Mouse (Mus musculus) midbrain, embryonic 12.5 days (tissue): ENCODE results near the gene Tmem236. TPM values are rescaled to one million over a fixed set of nuclear protein-coding genes. Genes with fewer than 3 reads are reported as not detected.

Experiments used
- ATAC-seq: fragments of 200-750 bp; cut with Nextera tagmentation; 2 replicates; pipeline ENCODE4 v1.8.0; 2017; ENCODE audit warnings: low read depth, moderate TSS enrichment, moderate library complexity; ENCODE audit not compliant: low FRiP score
- H3K27ac ChIP-seq: fragments of 300-500 bp; sonication (generic); replicated peaks from 2 replicates; pipeline ENCODE4 v1.5.1; 2016; ENCODE audit warnings: mild to moderate bottlenecking
- H3K27me3 ChIP-seq: fragments of 300-500 bp; sonication (generic); 2 replicates; pipeline ENCODE4 v1.6.1; 2016; ENCODE audit warnings: mild to moderate bottlenecking
- H3K36me3 ChIP-seq: fragments of 300-500 bp; sonication (generic); 2 replicates; pipeline ENCODE4 v1.6.1; 2016
- H3K4me1 ChIP-seq: fragments of 300-500 bp; sonication (generic); 2 replicates; pipeline ENCODE4 v1.6.1; 2016
- H3K4me2 ChIP-seq: fragments of 300-500 bp; sonication (generic); replicated peaks from 2 replicates; pipeline ENCODE4 v1.6.1; 2016; ENCODE audit warnings: mild to moderate bottlenecking, moderate library complexity
- H3K4me3 ChIP-seq: fragments of 300-500 bp; sonication (generic); 2 replicates; pipeline ENCODE4 v1.5.1; 2016; ENCODE audit warnings: mild to moderate bottlenecking
- H3K9ac ChIP-seq: fragments of 300-500 bp; sonication (generic); replicated peaks from 2 replicates; pipeline ENCODE4 v1.6.1; 2016; ENCODE audit warnings: mild to moderate bottlenecking, moderate library complexity
- H3K9me3 ChIP-seq: fragments of 300-500 bp; sonication (generic); 2 replicates; pipeline ENCODE4 v1.6.1; 2016; ENCODE audit warnings: mild to moderate bottlenecking
- WGBS: fragments of 180-500 bp; shearing (Covaris S2); methylation state at CpG from one replicate; pipeline ENCODE4 v1.1.7; 2016; 5-methylcytosine and 5-hydroxymethylcytosine counted together
- polyA plus RNA-seq: library from polyadenylated mRNA; unstranded; fragments of >200 nt; fragmentation: Nextera tagmentation; extraction: Ambion mirVana; gene quantifications from 2 replicates; pipeline ENCODE4 v1.2.1, GENCODE M21; 2016

Tmem236 gene
- polyA plus RNA-seq, 1 experiment from 2014 or later: 0.05 TPM

- no peak overlapping the region for H3K4me3 ChIP-seq
- H3K27me3 ChIP-seq: no peaks in the 10 kb centered on the region
- H3K4me1 ChIP-seq: no peaks in the 10 kb centered on the region
- WGBS: 92% methylated on average over 1 of the region's 1 CpGs
- no peak overlapping the region for H3K27ac ChIP-seq
- no peak for ATAC-seq
- no peak overlapping the region for H3K9ac ChIP-seq
- no peak overlapping the region for H3K4me2 ChIP-seq
- no peaks in the 10 kb centered on the region for H3K36me3 ChIP-seq
- H3K9me3 ChIP-seq: no peaks in the 10 kb centered on the region
These were observed 58.6 kb downstream of the Tmem236 start for GRCm38 (mm10) chr2:14232897-14233296.

GRCm38 (mm10) chr2:14233983-14234382 is 59.7 kb downstream of the Tmem236 start:
- 86% methylated on average over 2 of the region's 2 CpGs for WGBS
- no peak overlapping the region for H3K27ac ChIP-seq
- H3K4me3 ChIP-seq: no peak overlapping the region
- no peak overlapping the region for H3K4me2 ChIP-seq
- ATAC-seq: no peak
- no peaks in the 10 kb centered on the region for H3K27me3 ChIP-seq
- no peaks in the 10 kb centered on the region for H3K9me3 ChIP-seq
- no peaks in the 10 kb centered on the region for H3K4me1 ChIP-seq
- no peaks in the 10 kb centered on the region for H3K36me3 ChIP-seq
- no peak overlapping the region for H3K9ac ChIP-seq

GRCm38 (mm10) chr2:14235319-14235718 is 61.0 kb downstream of the Tmem236 start:
- H3K4me3 ChIP-seq: no peak overlapping the region
- no peaks in the 10 kb centered on the region for H3K27me3 ChIP-seq
- no peak for ATAC-seq
- no peak overlapping the region for H3K4me2 ChIP-seq
- H3K27ac ChIP-seq: no peak overlapping the region
- H3K9me3 ChIP-seq: no peaks in the 10 kb centered on the region
- no peaks in the 10 kb centered on the region for H3K4me1 ChIP-seq
- no peaks in the 10 kb centered on the region for H3K36me3 ChIP-seq
- H3K9ac ChIP-seq: no peak overlapping the region
- 86% methylated on average over 5 of the region's 5 CpGs for WGBS

- Histone ChIP-seq H3K27ac (no peak overlapping the region), H3K4me2 (no peak overlapping the region), H3K27me3 (no peaks in the 10 kb centered on the region), H3K36me3 (no peaks in the 10 kb centered on the region), H3K4me3 (no peak overlapping the region), H3K9me3 (no peaks in the 10 kb centered on the region), H3K9ac (no peak overlapping the region), H3K4me1 (no peaks in the 10 kb centered on the region)
- no peak for ATAC-seq
- 91% methylated on average over 4 of the region's 4 CpGs for WGBS
These were observed 62.6 kb downstream of the Tmem236 start for GRCm38 (mm10) chr2:14236920-14237319.

GRCm38 (mm10) chr2:14237723-14238122 is 63.4 kb downstream of the Tmem236 start:
- H3K4me1 ChIP-seq: no peaks in the 10 kb centered on the region
- H3K4me2 ChIP-seq: no peak overlapping the region
- 67% methylated on average over 4 of the region's 4 CpGs for WGBS
- H3K9ac ChIP-seq: no peak overlapping the region
- no peak overlapping the region for H3K4me3 ChIP-seq
- ATAC-seq: no peak
- no peaks in the 10 kb centered on the region for H3K27me3 ChIP-seq
- H3K9me3 ChIP-seq: no peaks in the 10 kb centered on the region
- H3K36me3 ChIP-seq: no peaks in the 10 kb centered on the region
- H3K27ac ChIP-seq: no peak overlapping the region

- H3K9ac ChIP-seq: no peak overlapping the region
- no peaks in the 10 kb centered on the region for H3K36me3 ChIP-seq
- no peaks in the 10 kb centered on the region for H3K4me1 ChIP-seq
- no peak overlapping the region for H3K27ac ChIP-seq
- no peak overlapping the region for H3K4me3 ChIP-seq
- no peak overlapping the region for H3K4me2 ChIP-seq
- ATAC-seq: no peak
- no peaks in the 10 kb centered on the region for H3K9me3 ChIP-seq
- no peaks in the 10 kb centered on the region for H3K27me3 ChIP-seq
- WGBS: 77% methylated on average over 5 of the region's 5 CpGs
These were observed 64.8 kb downstream of the Tmem236 start for GRCm38 (mm10) chr2:14239151-14239550.

- H3K9me3 ChIP-seq: no peaks in the 10 kb centered on the region
- H3K4me1 ChIP-seq: no peaks in the 10 kb centered on the region
- 93% methylated on average over 5 of the region's 5 CpGs for WGBS
- H3K27me3 ChIP-seq: no peaks in the 10 kb centered on the region
- no peaks in the 10 kb centered on the region for H3K36me3 ChIP-seq
- no peak overlapping the region for H3K9ac ChIP-seq
- no peak overlapping the region for H3K4me2 ChIP-seq
- H3K4me3 ChIP-seq: no peak overlapping the region
- H3K27ac ChIP-seq: no peak overlapping the region
- ATAC-seq: no peak
These were observed 69.8 kb downstream of the Tmem236 start for GRCm38 (mm10) chr2:14244157-14244556.

- no peak overlapping the region for H3K27ac ChIP-seq
- H3K27me3 ChIP-seq: no peaks in the 10 kb centered on the region
- H3K4me3 ChIP-seq: no peak overlapping the region
- no peak for ATAC-seq
- no peaks in the 10 kb centered on the region for H3K4me1 ChIP-seq
- no peak overlapping the region for H3K9ac ChIP-seq
- H3K36me3 ChIP-seq: no peaks in the 10 kb centered on the region
- no peaks in the 10 kb centered on the region for H3K9me3 ChIP-seq
- 88% methylated on average over 2 of the region's 2 CpGs for WGBS
- no peak overlapping the region for H3K4me2 ChIP-seq
These were observed 70.3 kb downstream of the Tmem236 start for GRCm38 (mm10) chr2:14244668-14245067.

GRCm38 (mm10) chr2:14249839-14250564 is 75.7 kb downstream of the Tmem236 start:
- WGBS: 78% methylated on average over 3 of the region's 3 CpGs
- no peaks in the 10 kb centered on the region for H3K4me1 ChIP-seq
- no peak overlapping the region for H3K27ac ChIP-seq
- H3K9ac ChIP-seq: no peak overlapping the region
- H3K4me2 ChIP-seq: no peak overlapping the region
- no peak overlapping the region for H3K4me3 ChIP-seq
- H3K36me3 ChIP-seq: no peaks in the 10 kb centered on the region
- no peaks in the 10 kb centered on the region for H3K27me3 ChIP-seq
- H3K9me3 ChIP-seq: no peaks in the 10 kb centered on the region
- no peak for ATAC-seq

- H3K4me2 ChIP-seq: no peak overlapping the region
- H3K9me3 ChIP-seq: no peaks in the 10 kb centered on the region
- no peak overlapping the region for H3K27ac ChIP-seq
- H3K4me1 ChIP-seq: no peaks in the 10 kb centered on the region
- H3K9ac ChIP-seq: no peak overlapping the region
- ATAC-seq: no peak
- no peak overlapping the region for H3K4me3 ChIP-seq
- no peaks in the 10 kb centered on the region for H3K27me3 ChIP-seq
- WGBS: 84% methylated on average over 3 of the region's 3 CpGs
- no peaks in the 10 kb centered on the region for H3K36me3 ChIP-seq
These were observed 77.6 kb downstream of the Tmem236 start for GRCm38 (mm10) chr2:14251938-14252337.

- Histone ChIP-seq H3K9ac (no peak overlapping the region), H3K4me3 (no peak overlapping the region), H3K4me1 (no peaks in the 10 kb centered on the region), H3K27me3 (no peaks in the 10 kb centered on the region), H3K36me3 (no peaks in the 10 kb centered on the region), H3K9me3 (no peaks in the 10 kb centered on the region), H3K4me2 (no peak overlapping the region), H3K27ac (no peak overlapping the region)
- ATAC-seq: no peak
These were observed 84.1 kb downstream of the Tmem236 start for GRCm38 (mm10) chr2:14258345-14258850.

- Histone ChIP-seq H3K4me3 (no peak overlapping the region), H3K27ac (no peak overlapping the region), H3K27me3 (no peaks in the 10 kb centered on the region), H3K4me2 (no peak overlapping the region), H3K9me3 (no peaks in the 10 kb centered on the region), H3K36me3 (no peaks in the 10 kb centered on the region), H3K4me1 (no peaks in the 10 kb centered on the region), H3K9ac (no peak overlapping the region)
- no peak for ATAC-seq
- 85% methylated on average over 1 of the region's 1 CpGs for WGBS
These were observed 87.8 kb downstream of the Tmem236 start for GRCm38 (mm10) chr2:14262090-14262489.

- Histone ChIP-seq H3K4me1 (no peaks in the 10 kb centered on the region), H3K4me2 (no peak overlapping the region), H3K9ac (no peak overlapping the region), H3K4me3 (no peak overlapping the region), H3K36me3 (no peaks in the 10 kb centered on the region), H3K27ac (no peak overlapping the region), H3K27me3 (no peaks in the 10 kb centered on the region), H3K9me3 (no peaks in the 10 kb centered on the region)
- WGBS: 75% methylated on average over 1 of the region's 1 CpGs
- no peak for ATAC-seq
These were observed 94.8 kb downstream of the Tmem236 start for GRCm38 (mm10) chr2:14269160-14269559.
